Mouse (Mus musculus) ES-E14 (cell line): ENCODE results near the gene Smim24.

Experiments
- CHD2 ChIP-seq: IDR thresholded peaks from 2 replicates; pipeline ENCODE4 v1.6.1; 2014; ENCODE audit warnings: mild to moderate bottlenecking, low read depth, low read length, inconsistent platforms
- HCFC1 ChIP-seq: IDR thresholded peaks from 2 replicates; pipeline ENCODE4 v1.6.1; 2012; ENCODE audit warnings: low read length, inconsistent platforms, borderline replicate concordance; ENCODE audit not compliant: insufficient read depth
- MAFK ChIP-seq: IDR thresholded peaks from 2 replicates; pipeline ENCODE4 v1.6.1; 2014; ENCODE audit warnings: mild to moderate bottlenecking, low read depth, low read length, inconsistent platforms; ENCODE audit not compliant: insufficient read depth
- ZC3H11A ChIP-seq: IDR thresholded peaks from 2 replicates; pipeline ENCODE4 v1.6.1; 2012; ENCODE audit warnings: low read depth, mild to moderate bottlenecking, inconsistent platforms, low read length, borderline replicate concordance
- ZNF384 ChIP-seq: IDR thresholded peaks from 2 replicates; pipeline ENCODE4 v1.6.1; 2012; ENCODE audit warnings: low read depth, low read length, inconsistent platforms

GRCm38 (mm10) chr10:81405588-81406201 lies 12.8 kb downstream of the Smim24 start:
- TF ChIP-seq HCFC1 (no peak), ZC3H11A (no peak), ZNF384 (no peak), CHD2 (no peak), MAFK (no peak)
